In the genomic region with DNA sequence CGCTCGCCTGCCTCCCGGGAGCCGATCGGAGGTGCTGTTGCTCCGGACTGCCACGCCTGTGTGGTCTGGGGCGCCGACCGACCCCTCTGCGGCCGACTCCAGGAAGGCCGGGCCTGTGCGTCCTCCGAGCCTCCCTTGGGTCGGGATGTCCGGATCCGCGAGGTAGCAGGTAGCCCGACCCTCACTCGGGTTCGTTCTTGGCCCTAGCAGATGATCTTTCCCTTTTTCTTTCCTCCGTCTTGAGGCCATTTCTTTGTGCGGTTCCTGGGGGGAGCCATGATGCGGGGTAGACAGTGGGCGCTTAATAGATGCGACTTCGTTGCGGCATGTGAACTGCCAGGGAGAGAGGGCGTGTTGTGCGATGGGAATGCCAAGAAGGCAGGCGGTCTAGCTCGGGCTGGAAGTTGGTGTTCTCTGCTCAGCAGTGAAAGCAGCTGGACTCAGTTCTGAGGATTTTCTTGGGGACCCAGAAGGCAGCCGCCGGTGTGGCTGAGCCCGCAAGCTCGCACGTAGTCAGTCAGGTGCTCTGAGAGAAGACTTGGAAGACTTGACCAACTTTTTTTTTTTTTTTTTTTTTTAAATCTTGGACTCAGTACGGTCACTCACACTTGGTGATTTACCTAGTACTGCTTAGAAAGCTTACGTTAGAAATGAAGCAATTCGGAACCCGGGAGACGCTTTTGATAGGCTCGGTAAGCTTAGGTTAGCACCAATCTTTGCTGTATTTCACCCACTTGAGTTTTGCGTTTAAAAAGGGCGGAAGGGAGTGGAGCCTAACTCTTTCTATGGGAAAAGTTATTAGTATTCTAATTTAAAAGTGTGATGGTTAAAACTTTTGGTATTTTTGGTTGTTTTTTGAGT, we compare ENCODE assay signal across 8 mouse cellular contexts. TPM values are rescaled to one million over a fixed set of nuclear protein-coding genes. Genes with fewer than 3 reads are reported as not detected.
A peak's percentile ranks its signal among the peaks of the same experiment; 100 is the strongest.
DNase-seq lines count a peak whose midpoint lies in the region; ATAC-seq and TF ChIP-seq lines count a peak whose summit lies in the region.

No protein-coding gene starts in this region.

- peaks cover 14% of the 10 kb centered on the region; the same call in 1 of the 2 replicates for H3K4me1 ChIP-seq in G1E (ENCODE audit: insufficient read depth, low read depth, low read length)
- H3K4me1 ChIP-seq in embryonic facial prominence, embryonic 10.5 days, result peaks cover 7% of the 10 kb centered on the region
- H3K4me1 ChIP-seq in heart, embryonic 15.5 days (replicated peaks), result peaks cover 7% of the 10 kb centered on the region
- H3K4me1 ChIP-seq in lung, embryonic 16.5 days (replicated peaks; ENCODE audit: control insufficient read depth, insufficient read depth, low read length), result peaks cover 6% of the 10 kb centered on the region; the same call in 1 of the 2 replicates

- peak overlapping the region; percentile 93 for H3K4me3 ChIP-seq in G1E (ENCODE audit: low read depth, low read length)
- peak overlapping the region; percentile 86 for H3K4me3 ChIP-seq in embryonic facial prominence, embryonic 10.5 days
- H3K4me3 ChIP-seq in heart, embryonic 15.5 days, result peak overlapping the region; percentile 94
- H3K4me3 ChIP-seq in layer of hippocampus, adult 2 months, result peak overlapping the region; percentile 92
- peak overlapping the region; percentile 89 for H3K4me3 ChIP-seq in lung, embryonic 16.5 days (ENCODE audit: low read length)

- ATAC-seq in G1E (ENCODE audit: extremely low read depth, insufficient number of reproducible peaks, low FRiP score, poor library complexity, severe bottlenecking), result peak; percentile 37
- peak; percentile 29 for ATAC-seq in heart, embryonic 15.5 days (replicated peaks; ENCODE audit: insufficient number of reproducible peaks, insufficient read depth, low FRiP score, low read depth)
- ATAC-seq in lung, embryonic 16.5 days (ENCODE audit: low read depth), result peak; percentile 36

- no peaks in the 10 kb centered on the region for H3K27me3 ChIP-seq in G1E (ENCODE audit: insufficient read depth, low read length)
- H3K27me3 ChIP-seq in embryonic facial prominence, embryonic 10.5 days (replicated peaks; ENCODE audit: low read depth, poor library complexity, severe bottlenecking), result no peaks in the 10 kb centered on the region
- H3K27me3 ChIP-seq in heart, embryonic 15.5 days, result no peaks in the 10 kb centered on the region
- H3K27me3 ChIP-seq in lung, embryonic 16.5 days (ENCODE audit: control insufficient read depth, insufficient read depth, low read depth, low read length), result no peaks in the 10 kb centered on the region

- no peaks in the 10 kb centered on the region for H3K9me3 ChIP-seq in G1E (replicated peaks)
- no peaks in the 10 kb centered on the region for H3K9me3 ChIP-seq in embryonic facial prominence, embryonic 10.5 days
- H3K9me3 ChIP-seq in heart, embryonic 15.5 days (replicated peaks), result no peaks in the 10 kb centered on the region
- no peaks in the 10 kb centered on the region for H3K9me3 ChIP-seq in lung, embryonic 16.5 days (ENCODE audit: control insufficient read depth, low read length)

- peak overlapping the region; percentile 96 for H3K9ac ChIP-seq in heart, embryonic 15.5 days
- H3K9ac ChIP-seq in lung, embryonic 16.5 days (ENCODE audit: low read length), result peak overlapping the region; percentile 94

- H3K36me3 ChIP-seq in G1E (replicated peaks), result no peaks in the 10 kb centered on the region
- no peaks in the 10 kb centered on the region for H3K36me3 ChIP-seq in embryonic facial prominence, embryonic 10.5 days (replicated peaks)
- H3K36me3 ChIP-seq in heart, embryonic 15.5 days, result no peaks in the 10 kb centered on the region
- no peaks in the 10 kb centered on the region for H3K36me3 ChIP-seq in lung, embryonic 16.5 days (ENCODE audit: control insufficient read depth, insufficient read depth, low read length)

- H3K4me2 ChIP-seq in heart, embryonic 15.5 days, result peak overlapping the region; percentile 68
- peak overlapping the region; percentile 78 for H3K4me2 ChIP-seq in lung, embryonic 16.5 days (ENCODE audit: low read depth, low read length)

- no peak for TF ChIP-seq CTCF in G1E (IDR thresholded peaks at IDR 0.05; ENCODE audit: low read depth, low read length)
- no peak for TF ChIP-seq CTCF in layer of hippocampus, adult 2 months (conservative IDR thresholded peaks at IDR 0.05)

- WGBS in embryonic facial prominence, embryonic 10.5 days, result 1% methylated on average over 46 of the region's 46 CpGs
- WGBS in heart, embryonic 15.5 days, result under 1% methylated on average over 46 of the region's 46 CpGs
- WGBS in lung, embryonic 16.5 days, result under 1% methylated on average over 46 of the region's 46 CpGs

- peak; percentile 63 for DNase-seq in cerebellum, adult 9-10 months
- no peak for DNase-seq in cerebellum, adult 8-10 months
- peak; percentile 16 for DNase-seq in G1E (ENCODE audit: low spot score)
- DNase-seq in embryonic facial prominence, embryonic 10.5 days (ENCODE audit: low spot score), result no peak
- peak in 1 of 2 experiments; percentile 48 for DNase-seq in layer of hippocampus, adult 2 months (ENCODE audit: low spot score in 2 of 2)
- peak; percentile 55 to 71 for DNase-seq in right cerebral cortex, adult 2 months (ENCODE audit: low spot score in 2 of 2)

- H3K27ac ChIP-seq in embryonic facial prominence, embryonic 10.5 days (replicated peaks), result peak overlapping the region; percentile 88
- H3K27ac ChIP-seq in heart, embryonic 15.5 days, result peak overlapping the region; percentile 89
- H3K27ac ChIP-seq in layer of hippocampus, adult 2 months, result peak overlapping the region; percentile 92
- peak overlapping the region; percentile 93 for H3K27ac ChIP-seq in lung, embryonic 16.5 days (ENCODE audit: low read length)

RNA-seq across cellular contexts. Expression of gene Kdm4c, which starts 10.2 kb away (rescaled TPM):
- total RNA-seq in G1E (2014; fragmentation: Nextera tagmentation) (36.4 and 47.1 TPM in 2 replicates), G1E (2017) (30.4 and 36.2 TPM in 2 replicates)
- polyA plus RNA-seq in G1E (2012), result 1.4 and 2.6 TPM in 2 replicates
- polyA plus RNA-seq in embryonic facial prominence, embryonic 10.5 days (2016; fragmentation: Nextera tagmentation; extraction: Ambion mirVana), result 10.5 and 11.0 TPM in 2 replicates
- 10.1 and 11.0 TPM in 2 replicates for polyA plus RNA-seq in heart, embryonic 15.5 days (2015; fragmentation: Nextera tagmentation; extraction: Ambion mirVana)
- 10 to 100 TPM; 27.8 to 28.7 TPM for total RNA-seq in layer of hippocampus, adult 2 months (2021)
- 13.5 and 15.0 TPM in 2 replicates for polyA plus RNA-seq in lung, embryonic 16.5 days (2015; fragmentation: Nextera tagmentation; extraction: Ambion mirVana)

Comparison
In these comparisons a context has a peak if more than half of its experiments do, and no peak if none do; other contexts are left out.
1. DNase-seq: peak in cerebellum, adult 9-10 months (single experiment), G1E (single experiment) and right cerebral cortex, adult 2 months (2 of 2); none in cerebellum, adult 8-10 months (single experiment) and embryonic facial prominence, embryonic 10.5 days (single experiment).
2. Peak in every context shown above with its lines, with median percentiles within 50 percentile points of each other: ATAC-seq, H3K4me3 ChIP-seq and H3K27ac ChIP-seq.